Mouse (Mus musculus) urinary bladder, postnatal 10 days (tissue): ENCODE results near the gene Atf7.
A peak's percentile ranks its signal among the peaks of the same experiment; 100 is the strongest.

ENCODE experiments used
- DNase-seq: peaks from one replicate; pipeline ENCODE4 v3.0.0; 2022; ENCODE audit warnings: low spot score

Atf7 gene

GRCm38 (mm10) chr15:102546677-102547427 is 78.4 kb downstream of the Atf7 start:
- DNase-seq: no peak

- no peak for DNase-seq
Observed at GRCm38 (mm10) chr15:102546246-102546645, 79.0 kb downstream of the Atf7 start.

DNA sequence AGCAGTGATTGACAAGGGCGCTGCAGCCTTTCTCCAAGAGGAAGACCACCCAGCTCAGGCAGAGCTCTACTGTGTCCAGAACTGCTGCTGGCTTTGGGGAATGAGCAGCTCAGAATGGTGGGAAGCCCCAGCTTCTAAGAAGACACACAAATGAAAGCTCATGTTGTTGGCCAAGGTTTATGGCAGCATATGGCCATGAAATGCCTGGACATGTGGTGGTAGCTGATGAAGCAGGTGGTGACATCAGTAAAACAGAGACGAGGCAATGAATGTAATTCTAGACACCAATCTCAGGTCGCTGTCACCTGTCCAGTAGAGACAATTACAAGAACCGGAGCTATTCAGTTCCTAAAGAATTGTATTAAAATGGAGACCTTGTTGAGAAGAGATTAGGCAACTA is 80.5 kb downstream of the Atf7 start:
- no peak for DNase-seq

DNA sequence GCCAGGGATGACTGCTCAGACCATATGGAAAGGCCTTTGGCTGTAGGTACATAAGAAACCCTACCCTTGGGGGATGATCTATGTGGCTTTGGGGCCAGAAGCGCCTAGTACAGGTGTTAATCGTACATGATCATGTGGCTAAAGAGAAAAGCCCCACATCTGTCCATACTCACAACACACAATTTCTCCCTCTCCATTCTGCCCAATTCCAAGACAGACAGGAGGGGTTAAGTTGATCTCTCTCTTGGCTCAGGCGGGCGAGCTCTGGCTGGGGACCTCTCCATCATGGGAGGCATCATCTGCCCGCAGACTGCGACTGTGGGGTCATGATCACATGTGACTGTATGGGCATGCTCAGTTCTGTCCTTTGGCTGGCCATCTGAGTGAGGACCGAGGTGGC is 91.3 kb downstream of the Atf7 start:
- no peak for DNase-seq

DNA sequence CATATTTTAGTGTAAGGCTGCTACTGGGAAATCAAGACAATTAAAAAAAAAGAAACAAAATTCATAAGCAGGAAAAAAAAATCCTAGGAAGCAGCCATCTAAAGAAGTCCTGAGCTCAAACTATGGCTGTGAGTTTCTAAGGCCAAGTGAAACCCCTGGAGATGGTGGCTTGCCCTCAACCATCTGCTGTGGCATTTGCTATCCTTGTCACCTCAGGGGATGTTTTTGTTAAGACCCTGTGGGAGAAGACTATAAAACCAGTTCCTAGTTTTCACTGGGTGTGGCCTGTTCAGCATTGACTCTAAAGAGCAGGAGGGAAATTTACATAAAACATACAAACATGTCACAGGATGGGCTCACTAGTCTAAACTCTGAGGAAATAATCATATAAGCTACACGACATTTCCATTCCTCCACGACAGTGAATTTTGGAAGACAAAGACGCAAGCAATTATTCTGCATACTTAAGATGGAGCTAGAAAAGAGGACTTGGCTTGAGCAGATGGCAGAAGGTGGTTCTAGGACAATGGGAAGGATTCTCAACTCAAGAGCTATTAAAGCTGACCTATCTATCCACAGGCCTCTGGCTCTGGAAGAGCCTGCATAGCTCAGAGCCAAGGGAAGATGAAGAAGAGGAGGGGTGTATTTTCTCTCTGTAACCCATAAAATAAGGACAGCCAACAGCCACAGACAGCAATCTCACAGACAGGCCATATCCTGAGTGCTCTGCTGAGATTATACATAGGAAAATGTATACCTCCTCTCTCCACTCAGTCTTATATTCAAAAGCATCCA is 93.0 kb downstream of the Atf7 start:
- no peak for DNase-seq

DNA sequence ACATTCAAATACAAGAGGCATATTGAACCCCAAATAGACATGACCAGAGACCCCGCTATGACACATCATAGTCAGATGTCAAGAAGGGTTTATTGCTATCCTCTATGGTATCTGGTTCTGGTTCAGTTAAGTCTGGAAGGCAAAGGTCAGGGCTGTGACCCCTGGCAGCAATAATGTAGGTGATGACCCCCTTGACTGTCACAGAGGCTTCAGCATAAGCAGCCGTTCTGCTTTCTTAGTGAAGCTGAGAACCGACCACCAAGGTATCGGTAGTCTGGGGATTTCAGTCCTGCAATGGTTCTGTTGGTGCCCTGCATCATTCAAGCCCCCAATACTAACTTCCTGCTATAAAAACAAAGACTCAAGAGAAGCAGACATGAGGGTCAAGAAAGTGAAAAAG is 93.7 kb downstream of the Atf7 start:
- no peak for DNase-seq

DNA sequence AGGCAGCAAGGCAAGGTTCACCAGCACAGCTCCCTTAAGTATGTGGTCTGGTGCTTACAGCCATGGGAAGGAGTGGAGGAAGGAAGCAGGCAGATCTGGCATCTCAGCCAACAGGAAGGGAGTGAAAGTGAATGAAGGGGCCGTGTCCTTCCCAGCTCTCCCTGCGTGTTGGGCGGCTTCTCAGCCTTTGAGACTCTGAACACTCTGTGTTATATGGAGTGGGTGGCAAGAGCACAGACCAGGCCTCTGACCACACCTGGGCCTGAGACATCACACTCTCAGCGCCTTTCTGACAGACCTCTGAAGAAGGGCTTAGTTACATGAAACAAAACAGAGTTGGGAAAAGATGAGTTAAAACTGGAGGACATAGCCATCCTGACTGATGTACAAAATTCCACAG is 94.7 kb downstream of the Atf7 start:
- no peak for DNase-seq

- DNase-seq: no peak
Observed at GRCm38 (mm10) chr15:102528396-102528795, 96.9 kb downstream of the Atf7 start.

DNA sequence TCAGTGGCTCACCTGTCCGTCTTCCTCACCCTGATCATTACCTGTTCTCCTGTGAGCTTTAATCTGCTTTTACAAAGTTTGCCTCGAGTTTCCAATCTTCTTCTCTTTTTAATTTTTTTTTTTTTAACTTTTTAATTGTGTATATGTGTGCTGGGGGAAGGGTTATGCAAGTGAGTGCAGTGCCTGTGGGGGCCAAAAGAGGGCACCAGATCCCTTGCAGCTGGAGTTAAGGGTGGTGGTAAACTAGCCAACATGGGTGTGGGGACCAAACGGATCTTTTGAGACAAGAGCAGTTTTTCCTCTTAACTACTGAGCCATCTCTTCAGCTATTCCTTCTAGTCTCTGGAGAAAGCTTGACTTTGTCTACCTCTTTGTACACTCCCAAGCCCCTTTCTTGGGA is 97.3 kb downstream of the Atf7 start:
- DNase-seq: no peak

GRCm38 (mm10) chr15:102526111-102527002 is 98.9 kb downstream of the Atf7 start:
- DNase-seq: no peak

- no peak for DNase-seq
Observed at GRCm38 (mm10) chr15:102524892-102525485, 100.3 kb downstream of the Atf7 start, which contains the start of gene Npff. Gene Npff, minus strand, starts transcription at chr15:102524942.

- DNase-seq: no peak
Observed at GRCm38 (mm10) chr15:102521480-102521879, 103.8 kb downstream of the Atf7 start.

DNA sequence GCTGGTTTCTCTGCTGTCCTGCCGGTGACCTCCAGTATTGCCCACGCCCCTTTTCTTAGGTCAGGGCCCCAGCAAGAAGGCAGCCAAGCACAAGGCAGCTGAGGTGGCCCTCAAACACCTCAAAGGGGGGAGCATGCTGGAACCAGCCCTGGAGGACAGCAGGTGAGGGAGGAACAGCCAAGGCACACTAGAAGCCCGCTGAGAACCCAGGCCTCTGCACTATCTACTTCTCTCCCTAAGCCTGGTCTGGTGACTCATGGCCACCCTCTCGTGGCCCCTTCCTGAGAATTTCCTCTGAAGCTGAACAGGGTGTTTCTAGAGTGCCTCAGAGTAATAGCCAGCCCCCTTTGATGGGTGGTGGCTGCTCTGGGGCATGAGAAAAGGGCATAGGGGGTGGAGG is 104.8 kb downstream of the Atf7 start:
- no peak for DNase-seq

DNA sequence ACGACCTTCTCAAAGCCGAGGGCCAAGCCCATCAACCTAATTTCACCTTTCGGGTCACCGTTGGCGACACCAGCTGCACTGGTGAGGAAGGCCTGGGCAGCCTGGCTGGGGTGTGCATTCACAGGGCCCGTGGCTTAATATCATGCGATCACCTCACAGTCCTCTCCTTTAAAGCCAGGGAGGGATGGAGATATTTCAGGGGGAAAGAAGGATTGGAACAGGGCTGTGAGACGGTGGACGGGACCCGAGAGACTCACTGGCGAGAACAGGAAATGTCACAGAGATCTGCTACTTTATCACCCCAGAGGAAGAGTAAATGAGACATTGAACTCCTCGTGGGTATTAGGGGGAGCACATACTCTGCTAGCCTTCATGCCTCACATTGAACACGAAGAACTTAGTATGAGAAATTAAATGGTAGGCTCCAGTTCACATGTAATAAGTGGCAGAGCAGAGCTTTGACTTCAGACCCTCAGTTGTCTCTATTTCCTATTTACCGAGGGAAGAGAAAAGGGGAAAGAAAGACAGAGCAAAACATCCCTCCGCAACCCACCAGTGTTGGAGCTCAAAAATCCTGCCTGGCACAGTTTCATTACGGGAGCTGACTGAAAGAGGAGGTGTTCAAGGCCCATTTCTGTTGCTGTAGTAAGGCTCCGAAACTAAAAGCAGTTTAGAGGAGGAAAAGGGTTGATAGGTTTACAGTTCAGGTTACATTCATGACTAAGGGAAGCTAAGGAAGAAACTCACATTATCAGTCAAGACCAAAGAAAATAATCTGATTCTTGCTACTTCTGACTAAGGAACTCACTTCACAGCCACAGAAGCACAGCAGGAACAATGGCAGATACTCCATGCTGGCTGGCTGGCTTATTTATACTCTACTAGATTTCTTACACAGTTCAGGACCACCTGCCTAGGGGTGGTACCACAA is 105.8 kb downstream of the Atf7 start:
- DNase-seq: no peak

GRCm38 (mm10) chr15:102518859-102519201 is 106.4 kb downstream of the Atf7 start:
- no peak for DNase-seq

DNA sequence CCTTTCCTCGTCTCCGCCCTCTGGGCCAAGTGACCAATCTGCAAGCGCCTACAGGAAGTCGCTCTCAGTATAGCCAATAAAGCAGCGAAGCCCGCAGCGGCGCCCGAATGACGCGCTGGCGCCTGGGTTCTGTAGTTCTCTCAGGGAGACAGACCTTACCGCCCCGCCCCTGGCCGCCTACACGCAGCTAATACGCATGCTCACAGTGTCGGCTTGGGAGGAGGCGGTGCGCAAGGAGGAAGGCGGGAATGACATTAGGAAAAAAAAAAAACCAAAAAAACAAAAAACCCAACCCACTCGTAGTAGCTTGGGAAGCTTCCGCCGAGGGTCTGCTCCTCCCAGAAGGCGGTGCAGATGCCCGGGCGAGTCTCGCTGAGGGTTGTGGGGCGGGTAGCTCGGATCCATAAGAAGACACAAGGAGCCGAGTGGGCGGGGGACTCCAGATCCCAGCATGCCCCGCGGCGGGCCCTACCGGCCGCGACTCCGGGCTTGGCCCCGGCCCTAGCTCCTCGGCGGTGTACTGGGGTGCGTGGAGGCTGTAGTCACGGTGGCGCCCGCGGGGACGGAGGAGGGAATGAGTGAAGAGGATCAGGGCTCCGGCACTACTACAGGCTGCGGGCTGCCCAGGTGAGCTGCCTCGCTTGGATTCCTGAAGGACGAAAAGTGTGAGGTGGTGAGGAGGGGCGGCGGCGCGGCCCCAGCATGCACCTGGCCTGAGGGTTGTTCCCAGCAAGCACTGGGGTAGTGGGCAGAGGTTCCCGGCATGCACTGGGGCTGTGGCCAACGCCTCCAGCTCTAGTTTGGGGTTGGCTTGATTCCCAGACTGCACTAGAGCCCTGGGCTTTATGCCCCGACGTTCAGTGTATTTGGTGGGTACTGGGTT is 107.0 kb downstream of the Atf7 start, which contains the start of gene Tarbp2:
Gene Tarbp2 (plus strand): TSS at position 217 of the 883 bp plus-strand sequence.
- DNase-seq: peak; percentile 99

GRCm38 (mm10) chr15:102517631-102517975 is 107.7 kb downstream of the Atf7 start:
- no peak for DNase-seq

DNA sequence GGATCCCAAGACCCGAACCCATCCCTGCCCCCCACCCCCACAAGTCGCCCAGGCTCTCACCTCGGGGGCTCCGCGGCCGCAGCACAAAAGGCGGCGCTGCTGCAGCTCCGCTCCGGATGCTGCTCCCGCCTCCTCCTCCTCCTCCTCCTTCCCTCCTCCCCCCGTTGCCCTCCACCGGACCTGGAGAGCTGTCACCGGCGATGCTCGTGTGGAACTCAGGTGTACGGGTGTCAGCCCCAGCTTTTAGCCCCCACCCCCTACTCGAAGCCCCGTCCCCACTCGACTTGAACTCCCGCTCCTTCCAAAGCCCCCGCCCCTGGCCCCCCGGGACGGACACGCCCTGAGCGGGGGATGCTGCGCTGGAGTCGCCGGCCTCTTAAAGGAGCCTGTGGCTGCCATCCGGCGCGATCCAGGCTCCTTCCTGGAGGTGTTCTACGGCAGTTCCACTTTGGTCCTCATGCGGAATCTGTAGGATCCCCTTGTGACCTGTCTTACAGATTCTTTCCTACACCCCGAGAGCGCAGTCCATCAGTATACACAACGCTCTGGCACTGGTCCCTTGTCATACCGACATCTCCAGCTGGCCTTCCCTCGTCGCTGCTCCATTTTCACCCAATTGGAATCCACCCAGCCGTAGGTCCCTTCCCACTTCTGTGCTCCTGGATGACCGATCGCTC is 108.4 kb downstream of the Atf7 start, which contains the start of gene Map3k12:
Gene Map3k12 (minus strand): TSS at position 337 of the 677 bp plus-strand sequence.
- no peak for DNase-seq

DNA sequence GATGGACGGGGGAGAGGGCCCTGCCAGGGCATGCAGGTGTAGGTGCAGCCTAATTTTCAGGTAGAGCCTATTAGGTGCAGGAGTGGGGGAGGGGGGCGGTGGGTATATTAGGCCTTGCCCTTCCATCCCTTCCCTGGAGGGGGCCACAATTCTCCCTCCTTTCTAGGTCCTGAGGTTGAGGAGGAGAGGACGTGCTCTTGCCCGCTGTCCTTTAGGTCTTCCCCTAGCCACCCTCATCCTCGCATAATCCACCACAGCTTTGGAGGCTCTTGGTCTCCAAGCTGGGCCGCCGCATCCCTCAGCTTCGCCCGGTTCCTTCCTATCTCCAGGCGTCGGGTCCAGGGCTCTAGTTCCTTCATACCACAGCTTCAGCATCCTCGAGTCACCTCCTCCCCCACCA is 109.0 kb downstream of the Atf7 start:
- DNase-seq: no peak
